ENCODE assay signal across 18 mouse cellular contexts in the genomic region with DNA sequence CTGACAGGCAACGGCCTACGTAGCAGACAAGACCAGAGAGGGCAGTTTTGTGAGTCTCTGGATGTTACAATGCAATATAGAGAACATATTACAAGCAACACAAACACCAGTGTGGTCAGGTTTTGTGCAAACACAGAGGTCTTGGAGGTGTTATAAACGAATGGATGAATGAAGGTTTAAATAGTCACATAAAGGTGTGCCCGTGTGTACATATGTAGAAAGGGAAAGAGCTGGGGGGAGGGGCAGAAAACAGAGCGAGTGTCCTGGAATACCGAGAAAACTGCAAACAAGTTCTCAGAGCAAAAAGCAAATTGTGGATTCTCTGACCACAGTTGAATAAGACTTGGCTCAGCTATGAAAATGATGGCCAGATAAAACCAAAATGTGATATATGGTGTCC.
DNase-seq lines count a peak whose midpoint lies in the region; ATAC-seq lines count a peak whose summit lies in the region.
"Had no signal": no experiment of that assay in that cellular context is flagged by ENCODE, and none has a peak within 500 bp of the region (broad histone marks: within the 10 kb centered on the region; RNA-seq: fewer than 3 reads in every experiment).

No protein-coding gene starts in this region.

- H3K4me1 ChIP-seq in stomach, embryonic 14.5 days (ENCODE audit: control insufficient read depth, insufficient read depth, low read length): no peaks in the 10 kb centered on the region
- 0 out of 2 replicates have a peak, but pooled peaks cover 2% of the 10 kb centered on the region for H3K4me1 ChIP-seq in stomach, embryonic 16.5 days (ENCODE audit: control insufficient read depth, insufficient read depth, low read length)
- H3K4me1 ChIP-seq in forebrain, embryonic 12.5 days: no peaks in the 10 kb centered on the region
- H3K4me1 ChIP-seq: embryonic facial prominence, embryonic 10.5 days; embryonic facial prominence, embryonic 12.5 days had no signal

- H3K27me3 ChIP-seq in stomach, embryonic 14.5 days (ENCODE audit: control insufficient read depth, insufficient read depth, low read length): no peaks in the 10 kb centered on the region
- H3K27me3 ChIP-seq in stomach, embryonic 16.5 days (ENCODE audit: control insufficient read depth, insufficient read depth, low read length): no peaks in the 10 kb centered on the region
- H3K27me3 ChIP-seq in forebrain, embryonic 12.5 days: no peaks in the 10 kb centered on the region
- H3K27me3 ChIP-seq: embryonic facial prominence, embryonic 12.5 days had no signal

- 29% methylated on average over 6 of the region's 6 CpGs for WGBS in large intestine, adult 2 months
- 55% methylated on average over 6 of the region's 6 CpGs for WGBS in stomach, embryonic 14.5 days
- WGBS in stomach, embryonic 16.5 days: 53% methylated on average over 6 of the region's 6 CpGs
- WGBS in forebrain, embryonic 12.5 days: 81% methylated on average over 6 of the region's 6 CpGs

- H3K27ac ChIP-seq in stomach, embryonic 14.5 days (ENCODE audit: low read length): no peak overlapping the region
- H3K27ac ChIP-seq in stomach, embryonic 16.5 days (ENCODE audit: low read length): no peak overlapping the region
- no peak overlapping the region for H3K27ac ChIP-seq in forebrain, embryonic 12.5 days
- H3K27ac ChIP-seq: embryonic facial prominence, embryonic 10.5 days; embryonic facial prominence, embryonic 12.5 days had no signal

- intact Hi-C loops in gastrocnemius, postnatal 36 days (cut with DNase I): no loop called here

- H3K4me2 ChIP-seq in stomach, embryonic 14.5 days (replicated peaks; ENCODE audit: low read depth, low read length): no peak overlapping the region
- no peak overlapping the region for H3K4me2 ChIP-seq in stomach, embryonic 16.5 days (ENCODE audit: low read depth, low read length)
- no peak overlapping the region for H3K4me2 ChIP-seq in forebrain, embryonic 12.5 days
- H3K4me2 ChIP-seq: embryonic facial prominence, embryonic 12.5 days had no signal

- H3K9me3 ChIP-seq in stomach, embryonic 14.5 days (ENCODE audit: control insufficient read depth, low read depth, low read length): no peaks in the 10 kb centered on the region
- H3K9me3 ChIP-seq in stomach, embryonic 16.5 days (replicated peaks; ENCODE audit: control insufficient read depth, low read length): no peaks in the 10 kb centered on the region
- no peaks in the 10 kb centered on the region for H3K9me3 ChIP-seq in forebrain, embryonic 12.5 days
- H3K9me3 ChIP-seq: embryonic facial prominence, embryonic 10.5 days; embryonic facial prominence, embryonic 12.5 days had no signal

- DNase-seq in large intestine, adult 2 months (ENCODE audit: low read depth, low spot score): peak; percentile 59
- no peak for DNase-seq in kidney, adult 11 months
- DNase-seq in gastrocnemius, postnatal 36 days: no peak
- DNase-seq: adrenal gland, adult 2 months; adrenal gland, postnatal 10 days; adrenal gland, postnatal 25 days; cerebellum, adult 11 months; cerebellum, adult 18-20 months; cerebellum, adult 9-10 months; cerebellum, postnatal 10 days; cerebellum, postnatal 25 days had no signal

- peak; percentile 56; the same call in 1 of the 2 replicates for ATAC-seq in stomach, embryonic 14.5 days (ENCODE audit: insufficient number of reproducible peaks, insufficient read depth, low FRiP score, low read depth)
- peak; percentile 50; the same call in 1 of the 2 replicates for ATAC-seq in stomach, embryonic 16.5 days (ENCODE audit: insufficient read depth, low FRiP score)
- no peak for ATAC-seq in forebrain, embryonic 12.5 days (ENCODE audit: low FRiP score)
- ATAC-seq: forebrain, embryonic 14.5 days; forebrain, embryonic 16.5 days had no signal

- H3K4me3 ChIP-seq in stomach, embryonic 14.5 days (ENCODE audit: low read depth, low read length): no peak overlapping the region
- H3K4me3 ChIP-seq in stomach, embryonic 16.5 days (replicated peaks; ENCODE audit: low read length): no peak overlapping the region
- no peak overlapping the region for H3K4me3 ChIP-seq in forebrain, embryonic 12.5 days (replicated peaks)
- H3K4me3 ChIP-seq: embryonic facial prominence, embryonic 10.5 days; embryonic facial prominence, embryonic 12.5 days had no signal

- no peak overlapping the region for H3K9ac ChIP-seq in stomach, embryonic 14.5 days (replicated peaks; ENCODE audit: low read depth, low read length)
- no peak overlapping the region for H3K9ac ChIP-seq in stomach, embryonic 16.5 days (ENCODE audit: low read length)
- H3K9ac ChIP-seq in forebrain, embryonic 12.5 days: no peak overlapping the region
- H3K9ac ChIP-seq: embryonic facial prominence, embryonic 12.5 days had no signal

- no peaks in the 10 kb centered on the region for H3K36me3 ChIP-seq in stomach, embryonic 14.5 days (ENCODE audit: control insufficient read depth, insufficient read depth, low read length)
- H3K36me3 ChIP-seq in stomach, embryonic 16.5 days (ENCODE audit: control insufficient read depth, insufficient read depth, low read length): no peaks in the 10 kb centered on the region
- H3K36me3 ChIP-seq in forebrain, embryonic 12.5 days (replicated peaks): no peaks in the 10 kb centered on the region
- H3K36me3 ChIP-seq: embryonic facial prominence, embryonic 10.5 days; embryonic facial prominence, embryonic 12.5 days had no signal
